Mouse (Mus musculus) MEL (cell line): ENCODE measurements around the gene Zp3r.

Experiments used
- CTCF ChIP-seq, 3 experiments: IDR thresholded peaks in 2 of 3; conservative IDR thresholded peaks in 1 of 3; 2 replicates each; pipeline ENCODE4 v1.5.1; 2011 to 2012; ENCODE audit warnings: low read length in 3 of 3, low read depth in 2 of 3, mild to moderate bottlenecking in 2 of 3, improper control_type of control experiment in 1 of 3, inconsistent platforms in 1 of 3, mixed read lengths in 1 of 3, moderate library complexity in 1 of 3; ENCODE audit not compliant: control insufficient read depth in 1 of 3, insufficient read depth in 1 of 3, poor library complexity in 1 of 3, severe bottlenecking in 1 of 3
- TBP ChIP-seq: IDR thresholded peaks from 2 replicates; pipeline ENCODE4 v1.8.0; 2011; ENCODE audit warnings: low read depth, low read length, improper control_type of control experiment
- USF1 ChIP-seq: IDR thresholded peaks from 2 replicates; pipeline ENCODE4 v1.6.1; 2014; ENCODE audit warnings: low read depth, mild to moderate bottlenecking, inconsistent platforms, low read length, improper control_type of control experiment, moderate library complexity
- ZNF384 ChIP-seq: IDR thresholded peaks from 2 replicates; pipeline ENCODE4 v1.6.1; 2012; ENCODE audit warnings: low read depth, mild to moderate bottlenecking, inconsistent platforms, low read length, improper control_type of control experiment

GRCm38 (mm10) chr1:130661454-130661853, 32.0 kb upstream of the Zp3r start, which contains the start of gene C4bp:
- TF ChIP-seq TBP (no peak), CTCF (IDR thresholded peaks at IDR 0.05 in 2 of 3, conservative IDR thresholded peaks at IDR 0.05 in 1 of 3; ENCODE audit: control insufficient read depth in 1 of 3, insufficient read depth in 1 of 3, low read depth in 2 of 3, low read length in 3 of 3, poor library complexity in 1 of 3, severe bottlenecking in 1 of 3) (no peak), USF1 (no peak), ZNF384 (no peak)
